Mouse (Mus musculus) heart, postnatal 10 days (tissue): ENCODE data around the gene Kcnq1. TPM values are rescaled to one million over a fixed set of nuclear protein-coding genes. Genes with fewer than 3 reads are reported as not detected.
A peak's percentile ranks its signal among the peaks of the same experiment; 100 is the strongest.

ENCODE experiments used
- DNase-seq, 2 experiments: peaks; one replicate each; pipeline ENCODE4 v3.0.0; 2021
- intact Hi-C: fragments of 180-260 bp; cut with DNase I; formaldehyde crosslinking; loops from one replicate; pipeline ENCODE4 v1.15.1; 2025
- total RNA-seq, 2 experiments: library from RNA; stranded (reverse); gene quantifications; 2 replicates each; pipeline ENCODE4 v1.2.3; 2021

The Kcnq1 gene
- total RNA-seq, 2 experiments from 2014 or later, result 40.9 to 42.0 TPM

GRCm38 (mm10) chr7:143300037-143300436 is 193.9 kb downstream of the Kcnq1 start:
- intact Hi-C loops, result no loop called here
- DNase-seq, result no peak

GRCm38 (mm10) chr7:143300681-143301080 is 194.5 kb downstream of the Kcnq1 start:
- intact Hi-C loops, result no loop called here
- DNase-seq, result no peak

- intact Hi-C loops, result no loop called here
- no peak for DNase-seq
Observed at GRCm38 (mm10) chr7:143302156-143302555, 196.0 kb downstream of the Kcnq1 start.

- intact Hi-C loops, result no loop called here
- no peak for DNase-seq
Observed at GRCm38 (mm10) chr7:143302593-143303238, 196.6 kb downstream of the Kcnq1 start.

GRCm38 (mm10) chr7:143303557-143303956 is 197.4 kb downstream of the Kcnq1 start:
- DNase-seq, result no peak
- intact Hi-C loops, result no loop called here

GRCm38 (mm10) chr7:143305808-143306207 is 199.6 kb downstream of the Kcnq1 start:
- DNase-seq, result no peak
- intact Hi-C loops, result no loop called here

- DNase-seq, result no peak
- intact Hi-C loops, result no loop called here
Observed at GRCm38 (mm10) chr7:143308001-143308400, 201.8 kb downstream of the Kcnq1 start.

- intact Hi-C loops, result loop anchor here (5.0 kb wide), 2 partner anchors 42 to 152 kb away; partner anchors contain the start of gene Cdkn1c
- peak; percentile 58 to 60 for DNase-seq
Observed at GRCm38 (mm10) chr7:143310311-143310710, 204.1 kb downstream of the Kcnq1 start.

- DNase-seq, result no peak
- intact Hi-C loops, result loop anchor here (5.0 kb wide), 2 partner anchors 41 to 151 kb away; partner anchors contain the start of gene Cdkn1c
Observed at GRCm38 (mm10) chr7:143310847-143311246, 204.7 kb downstream of the Kcnq1 start.

- intact Hi-C loops, result loop anchor here (5.0 kb wide), 2 partner anchors 41 to 151 kb away; partner anchors contain the start of gene Cdkn1c
- DNase-seq, result peak in 1 of 2 experiments; percentile 37
Observed at GRCm38 (mm10) chr7:143311471-143311870, 205.3 kb downstream of the Kcnq1 start.

- intact Hi-C loops, result loop anchor here (5.0 kb wide), 2 partner anchors 39 to 149 kb away; partner anchors contain the start of gene Cdkn1c
Observed at GRCm38 (mm10) chr7:143313572-143314319, 207.6 kb downstream of the Kcnq1 start.

GRCm38 (mm10) chr7:143318512-143318911 is 212.3 kb downstream of the Kcnq1 start:
- intact Hi-C loops, result no loop called here
- DNase-seq, result no peak

More at GRCm38 (mm10) chr7:143313572-143314319, 207.6 kb downstream of the Kcnq1 start:
- peak; percentile 78 to 81 for DNase-seq

- peak; percentile 56 to 57 for DNase-seq
Observed at GRCm38 (mm10) chr7:143320367-143320766, 214.2 kb downstream of the Kcnq1 start.

GRCm38 (mm10) chr7:143325051-143325450 is 218.9 kb downstream of the Kcnq1 start:
- intact Hi-C loops, result no loop called here
- no peak for DNase-seq

More at GRCm38 (mm10) chr7:143320367-143320766, 214.2 kb downstream of the Kcnq1 start:
- intact Hi-C loops, result no loop called here

GRCm38 (mm10) chr7:143328185-143328915 is 222.2 kb downstream of the Kcnq1 start:
- DNase-seq, result no peak
- intact Hi-C loops, result no loop called here

GRCm38 (mm10) chr7:143329110-143329810 is 223.1 kb downstream of the Kcnq1 start:
- intact Hi-C loops, result no loop called here
- DNase-seq, result no peak

- intact Hi-C loops, result no loop called here
- DNase-seq, result no peak
Observed at GRCm38 (mm10) chr7:143333040-143333439, 226.9 kb downstream of the Kcnq1 start.

GRCm38 (mm10) chr7:143333604-143334003 is 227.4 kb downstream of the Kcnq1 start:
- DNase-seq, result no peak
- intact Hi-C loops, result no loop called here

- DNase-seq, result no peak
- intact Hi-C loops, result no loop called here
Observed at GRCm38 (mm10) chr7:143338690-143339089, 232.5 kb downstream of the Kcnq1 start.

GRCm38 (mm10) chr7:143340601-143341281 is 234.6 kb downstream of the Kcnq1 start:
- intact Hi-C loops, result no loop called here
- no peak for DNase-seq
